Mouse (Mus musculus) small intestine, adult 2 months (tissue): ENCODE results near the gene Rasal3.

Experiments used
- CTCF ChIP-seq: fragments of 200-500 bp; IDR thresholded peaks from 2 replicates; pipeline ENCODE4 v1.5.1; 2012; ENCODE audit warnings: low read depth, mild to moderate bottlenecking, control low read depth, inconsistent platforms, low read length, moderate library complexity, mixed read lengths; ENCODE audit not compliant: insufficient replicate concordance, insufficient read length; ENCODE audit errors: extremely low read depth
- POLR2A ChIP-seq: fragments of 200-500 bp; IDR thresholded peaks from 2 replicates; pipeline ENCODE4 v1.6.1; 2012; ENCODE audit warnings: low read depth, mild to moderate bottlenecking, control low read depth, inconsistent platforms, low read length, moderate library complexity

- TF ChIP-seq POLR2A (no peak), CTCF (no peak)
These were observed 8.5 kb upstream of the Rasal3 start for GRCm38 (mm10) chr17:32411898-32412297.
